Mouse (Mus musculus): ENCODE results near the gene Flt1.

The Flt1 gene

DNA sequence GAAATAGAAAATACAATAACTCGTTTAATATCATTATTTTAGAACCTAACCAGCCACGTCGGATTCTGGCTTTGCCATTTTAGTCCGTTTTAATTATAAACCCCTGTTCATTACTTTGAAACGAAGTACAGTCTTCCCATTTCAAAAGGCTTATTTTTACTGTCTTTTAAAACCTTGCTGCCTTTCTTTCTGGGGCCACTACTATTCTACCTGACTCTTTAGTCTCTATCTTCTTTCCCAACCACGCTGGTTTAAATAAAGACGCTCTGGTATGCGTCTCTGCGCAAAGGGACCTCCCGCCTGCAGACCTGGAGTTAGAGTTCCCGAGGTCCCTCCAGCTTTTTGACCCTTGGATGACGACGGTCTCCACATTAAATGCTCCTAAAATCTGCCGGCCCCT lies 1.4 kb downstream of the Flt1 start:
- no peak for DNase-seq

- no peak for DNase-seq
Measured at GRCm38 (mm10) chr5:147723811-147724210, 2.0 kb downstream of the Flt1 start.

DNA sequence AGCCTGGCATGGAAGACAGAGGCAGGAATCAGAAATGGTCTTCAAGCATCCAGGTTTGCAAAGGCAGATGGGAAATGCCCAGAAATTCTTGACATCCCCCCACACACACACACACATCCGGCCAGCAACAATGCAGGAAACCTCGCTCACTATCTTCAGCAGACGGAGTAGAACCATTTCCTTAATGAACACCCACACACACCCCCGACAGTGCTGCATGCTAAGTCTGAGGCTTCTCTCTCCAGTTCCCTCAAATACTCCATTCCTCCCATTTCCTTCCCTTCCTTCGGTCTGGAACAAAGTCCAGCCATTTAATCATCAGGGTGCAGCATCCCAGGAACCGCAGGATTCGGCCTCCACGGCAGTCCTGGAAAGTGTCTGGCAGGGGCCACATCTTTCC lies 4.4 kb downstream of the Flt1 start:
- peak; percentile 49 for DNase-seq

GRCm38 (mm10) chr5:147718335-147718734 lies 7.5 kb downstream of the Flt1 start:
- DNase-seq = no peak

- DNase-seq = peak; percentile 31
Measured at GRCm38 (mm10) chr5:147716697-147717217, 9.1 kb downstream of the Flt1 start.

GRCm38 (mm10) chr5:147716276-147716675 lies 9.5 kb downstream of the Flt1 start:
- DNase-seq = no peak

GRCm38 (mm10) chr5:147715391-147715790 lies 10.4 kb downstream of the Flt1 start:
- DNase-seq = peak; percentile 31

DNA sequence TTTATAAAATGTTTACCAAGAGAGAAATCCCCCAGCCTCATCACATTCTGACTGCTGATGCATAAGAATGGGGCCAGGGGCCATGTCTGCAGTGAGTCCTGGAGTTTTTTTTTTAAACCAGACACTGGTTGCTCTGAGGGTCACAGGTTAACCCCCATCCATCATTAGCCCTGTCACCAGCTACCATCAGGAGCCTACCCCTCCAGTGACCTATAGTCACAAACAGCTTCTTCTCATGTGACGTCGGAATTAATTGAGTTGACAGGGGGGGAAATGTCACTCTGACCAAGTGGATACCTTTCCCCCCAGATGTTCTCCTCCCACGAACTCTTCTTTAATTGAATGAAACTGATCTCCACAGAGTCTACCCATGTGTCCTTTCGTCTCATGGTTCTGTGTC lies 17.3 kb downstream of the Flt1 start:
- DNase-seq = no peak

DNA sequence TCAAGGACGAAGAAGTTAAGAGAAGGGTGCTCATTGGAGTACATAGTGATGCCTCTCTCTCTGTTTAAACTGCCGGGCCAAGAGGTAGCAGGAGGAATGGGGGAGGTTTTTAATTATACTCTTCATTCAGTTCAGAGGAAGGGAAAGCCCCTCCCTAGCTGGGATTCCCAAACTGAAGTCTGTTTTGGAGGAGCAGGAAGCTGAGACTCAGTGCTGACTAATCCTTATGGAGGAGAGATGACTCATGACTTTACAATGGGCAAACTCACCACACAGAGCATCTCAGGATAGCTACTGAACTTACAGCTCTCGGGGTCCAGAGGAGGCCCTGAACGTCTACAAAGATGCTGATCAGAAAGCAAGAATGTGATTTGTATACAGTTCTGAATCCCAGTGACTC lies 18.3 kb downstream of the Flt1 start:
- no peak for DNase-seq

DNA sequence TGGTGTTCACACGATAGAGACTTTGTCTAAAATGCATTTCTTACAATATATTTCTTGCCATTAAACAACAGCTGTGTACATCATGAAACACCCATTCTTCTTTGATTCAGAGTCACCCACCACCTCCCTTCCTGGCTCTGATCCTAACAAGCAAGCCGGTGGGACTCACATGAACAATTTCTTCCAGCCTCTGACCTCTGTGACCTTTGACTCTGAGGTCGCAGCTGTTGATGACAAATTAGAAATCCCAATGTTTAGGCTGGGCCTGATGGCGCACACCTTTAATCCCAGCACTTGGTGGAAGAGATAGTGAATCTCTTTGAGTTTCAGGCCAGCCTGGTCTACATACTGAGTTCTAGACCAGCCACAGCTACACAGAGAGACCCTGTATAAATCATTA lies 20.9 kb downstream of the Flt1 start:
- no peak for DNase-seq

DNA sequence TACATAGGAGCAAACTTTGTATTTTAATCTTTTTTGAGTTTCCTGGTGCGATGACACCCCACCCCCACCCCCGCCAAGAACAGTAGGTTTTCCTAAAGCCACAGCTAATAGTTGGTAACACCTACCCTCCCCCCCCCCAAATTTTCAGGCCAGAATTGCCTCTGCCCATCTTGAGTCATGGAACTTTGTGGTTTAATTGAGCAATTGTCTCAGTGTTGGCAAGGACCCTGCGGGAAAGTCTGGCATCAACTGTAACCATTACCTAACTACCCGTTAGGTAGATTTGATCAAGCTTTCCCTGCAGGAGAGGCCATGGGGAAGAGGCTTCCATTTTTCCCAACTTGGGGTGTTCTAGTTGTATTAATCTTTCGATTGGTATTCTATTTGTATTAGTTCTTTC lies 23.4 kb downstream of the Flt1 start:
- no peak for DNase-seq

DNA sequence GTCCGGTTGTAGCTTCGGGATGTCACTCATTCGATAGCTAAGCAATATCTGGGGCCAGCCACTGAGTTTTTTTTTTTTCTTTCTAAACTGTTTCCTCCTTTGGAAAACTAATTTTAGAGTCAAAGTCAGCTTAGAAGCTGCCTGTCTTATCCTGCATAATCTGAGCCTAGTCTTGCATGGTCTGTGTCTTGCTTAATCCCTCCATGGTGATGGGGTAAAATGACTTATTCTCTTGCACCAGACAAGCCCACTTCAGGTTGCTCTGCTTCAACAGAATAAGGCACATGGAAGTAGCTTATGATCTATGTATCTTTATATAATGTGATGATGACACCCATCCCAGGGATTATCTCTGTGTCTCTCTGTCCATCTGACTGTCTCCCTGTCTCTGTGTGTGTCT lies 24.8 kb downstream of the Flt1 start:
- DNase-seq = no peak

- no peak for DNase-seq
Measured at GRCm38 (mm10) chr5:147698044-147698443, 27.8 kb downstream of the Flt1 start.

- no peak for DNase-seq
Measured at GRCm38 (mm10) chr5:147697165-147697564, 28.6 kb downstream of the Flt1 start.

DNA sequence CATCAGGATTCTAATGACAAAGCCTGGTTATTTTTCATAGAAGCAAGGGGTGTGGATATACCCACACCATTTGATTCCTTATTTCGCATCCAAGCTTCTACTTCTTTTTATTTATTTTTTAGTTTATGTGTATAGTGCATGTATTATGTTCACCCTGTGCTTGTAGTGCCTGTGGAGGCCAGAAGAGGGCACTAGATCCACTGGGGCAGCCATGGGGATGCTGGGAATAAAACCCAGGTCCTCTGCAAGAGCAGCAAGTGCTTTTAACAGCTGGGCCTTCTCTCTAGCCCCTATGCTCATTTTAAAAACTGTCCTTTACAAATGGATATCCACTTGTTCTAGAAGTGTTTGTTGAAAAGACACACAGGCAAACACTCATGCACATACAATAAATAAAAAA lies 33.2 kb downstream of the Flt1 start:
- DNase-seq = no peak

GRCm38 (mm10) chr5:147683707-147684323 lies 42.0 kb downstream of the Flt1 start:
- DNase-seq = no peak

DNA sequence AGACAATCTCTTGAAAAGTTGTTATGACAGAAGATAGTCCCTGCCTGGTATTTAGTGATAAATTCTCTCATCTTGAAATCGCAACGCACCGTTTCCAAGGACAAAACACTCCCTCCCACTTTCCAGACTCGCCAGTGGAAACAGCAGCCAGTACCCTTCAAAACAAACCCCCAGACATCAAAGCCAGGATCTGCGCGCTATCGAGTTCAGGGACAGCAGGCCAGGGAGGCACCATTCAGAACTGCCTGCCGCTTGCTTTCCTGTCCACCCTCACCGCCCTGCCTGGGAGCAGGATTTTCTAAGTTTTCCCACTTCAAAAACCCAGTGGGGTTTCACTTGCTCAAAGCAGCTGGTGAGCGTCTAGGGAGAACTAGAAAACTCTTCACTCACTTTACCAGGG lies 44.6 kb downstream of the Flt1 start:
- DNase-seq = no peak

- no peak for DNase-seq
Measured at GRCm38 (mm10) chr5:147680711-147681110, 45.1 kb downstream of the Flt1 start.

DNA sequence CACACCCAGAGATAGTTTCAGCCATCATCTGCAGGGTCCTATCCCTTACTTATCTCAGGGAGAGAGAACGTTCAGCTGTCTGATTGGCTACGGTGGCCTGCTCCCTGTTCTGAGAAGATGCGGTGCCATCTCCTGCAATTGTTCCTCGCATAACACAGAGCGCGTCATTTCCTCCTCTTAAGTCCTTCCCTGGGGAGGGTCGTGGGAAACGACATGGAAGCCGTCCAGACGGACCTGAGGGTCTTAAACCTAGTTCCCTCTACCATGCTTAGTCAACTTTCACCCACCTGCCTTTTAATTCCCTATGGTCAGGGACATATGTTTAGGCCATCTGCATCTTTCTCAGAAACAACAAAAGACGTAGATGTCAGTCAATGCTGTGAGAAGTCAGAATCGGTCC lies 46.5 kb downstream of the Flt1 start:
- DNase-seq = no peak

- DNase-seq = no peak
Measured at GRCm38 (mm10) chr5:147675791-147676190, 50.0 kb downstream of the Flt1 start.

GRCm38 (mm10) chr5:147671765-147672424 lies 53.9 kb downstream of the Flt1 start:
- peak; percentile 45 for DNase-seq

GRCm38 (mm10) chr5:147668637-147669344 lies 57.0 kb downstream of the Flt1 start:
- no peak for DNase-seq

- no peak for DNase-seq
Measured at GRCm38 (mm10) chr5:147665946-147666345, 59.9 kb downstream of the Flt1 start.

DNA sequence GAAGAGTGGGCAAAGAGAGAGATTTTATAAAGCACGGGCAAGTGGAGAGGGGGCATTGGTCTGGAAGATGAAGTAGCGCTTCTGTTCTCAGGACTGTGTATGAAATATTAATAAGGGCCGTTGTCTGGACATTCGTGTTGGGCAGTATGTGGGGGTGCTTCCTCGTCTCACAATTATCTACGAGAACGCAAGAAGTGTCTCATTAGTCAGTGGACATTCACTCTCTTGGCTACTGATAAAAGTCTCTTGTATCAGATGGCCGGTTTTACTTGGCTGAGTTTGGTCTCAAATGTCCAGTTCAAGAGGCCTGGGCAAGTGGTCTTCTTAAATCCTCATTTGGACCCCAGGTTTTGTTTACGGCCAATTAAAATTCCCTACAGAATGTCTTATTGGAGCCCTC lies 60.4 kb downstream of the Flt1 start:
- DNase-seq = no peak

Data from kidney, postnatal 10 days (tissue).